Mouse (Mus musculus) induced T-regulatory cell, adult 2 months (primary cell): ENCODE measurements around the gene Hydin.

Source experiments
- DNase-seq: peaks from one replicate; pipeline ENCODE4 v3.0.0-alpha.2; 2012; ENCODE audit warnings: low read depth

Hydin gene

GRCm38 (mm10) chr8:110631201-110631600 lies 364.4 kb downstream of the Hydin start:
- DNase-seq = no peak

GRCm38 (mm10) chr8:110633814-110634213 lies 367.0 kb downstream of the Hydin start:
- no peak for DNase-seq

- DNase-seq = no peak
These were observed 369.4 kb downstream of the Hydin start for GRCm38 (mm10) chr8:110636182-110636581.

- DNase-seq = no peak
These were observed 375.6 kb downstream of the Hydin start for GRCm38 (mm10) chr8:110642331-110642730.

GRCm38 (mm10) chr8:110643177-110643576 lies 376.4 kb downstream of the Hydin start:
- DNase-seq = no peak

GRCm38 (mm10) chr8:110644422-110644821 lies 377.6 kb downstream of the Hydin start:
- DNase-seq = no peak

GRCm38 (mm10) chr8:110644901-110645300 lies 378.1 kb downstream of the Hydin start:
- DNase-seq = no peak

GRCm38 (mm10) chr8:110645340-110645739 lies 378.6 kb downstream of the Hydin start:
- no peak for DNase-seq

GRCm38 (mm10) chr8:110646064-110646463 lies 379.3 kb downstream of the Hydin start:
- DNase-seq = peak; percentile 29

GRCm38 (mm10) chr8:110648577-110648976 lies 381.8 kb downstream of the Hydin start:
- DNase-seq = no peak

- no peak for DNase-seq
These were observed 382.5 kb downstream of the Hydin start for GRCm38 (mm10) chr8:110649286-110649685.

- DNase-seq = no peak
These were observed 384.1 kb downstream of the Hydin start for GRCm38 (mm10) chr8:110650838-110651237.

- DNase-seq = no peak
These were observed 385.1 kb downstream of the Hydin start for GRCm38 (mm10) chr8:110651847-110652246.

GRCm38 (mm10) chr8:110654075-110655060 lies 387.6 kb downstream of the Hydin start:
- no peak for DNase-seq

GRCm38 (mm10) chr8:110655827-110656226 lies 389.1 kb downstream of the Hydin start:
- no peak for DNase-seq

GRCm38 (mm10) chr8:110657661-110658060 lies 390.9 kb downstream of the Hydin start:
- DNase-seq = no peak
